Mouse (Mus musculus): ENCODE data around the gene Cacna1s. TPM values are rescaled to one million over a fixed set of nuclear protein-coding genes. Genes with fewer than 3 reads are reported as not detected.

Gene Cacna1s
- polyA plus RNA-seq, 1 experiment = 3.3 TPM

- DNase-seq (ENCODE audit: low read depth, low spot score) = no peak
- 79% methylated on average over 2 of the region's 2 CpGs for WGBS
Observed at GRCm38 (mm10) chr1:136102981-136103380, 50.4 kb downstream of the Cacna1s start.

GRCm38 (mm10) chr1:136103696-136104095 lies 51.1 kb downstream of the Cacna1s start:
- no peak for DNase-seq (ENCODE audit: low read depth, low spot score)
- WGBS = 90% methylated on average over 7 of the region's 7 CpGs

DNA sequence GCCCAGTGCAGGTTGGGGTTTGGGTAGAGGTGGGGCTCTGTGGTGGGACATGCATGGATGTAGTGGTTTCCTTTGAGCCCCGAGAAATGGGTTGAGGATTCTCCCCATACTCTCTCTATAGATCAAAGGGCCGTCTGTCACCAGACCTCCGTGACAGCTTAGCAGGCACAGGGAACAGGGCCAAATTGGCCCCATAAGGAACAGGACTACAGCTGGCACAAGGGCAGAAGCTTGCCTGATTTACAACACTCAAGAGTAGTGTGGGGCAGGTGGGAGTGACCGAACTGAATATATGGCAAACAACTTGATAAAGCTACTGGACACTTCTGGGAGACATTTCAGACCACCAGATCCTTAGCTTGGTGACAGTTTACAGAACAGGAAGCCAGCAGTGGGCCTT lies 52.2 kb downstream of the Cacna1s start:
- DNase-seq (ENCODE audit: low read depth, low spot score) = no peak
- 17% methylated on average over 4 of the region's 4 CpGs for WGBS

DNA sequence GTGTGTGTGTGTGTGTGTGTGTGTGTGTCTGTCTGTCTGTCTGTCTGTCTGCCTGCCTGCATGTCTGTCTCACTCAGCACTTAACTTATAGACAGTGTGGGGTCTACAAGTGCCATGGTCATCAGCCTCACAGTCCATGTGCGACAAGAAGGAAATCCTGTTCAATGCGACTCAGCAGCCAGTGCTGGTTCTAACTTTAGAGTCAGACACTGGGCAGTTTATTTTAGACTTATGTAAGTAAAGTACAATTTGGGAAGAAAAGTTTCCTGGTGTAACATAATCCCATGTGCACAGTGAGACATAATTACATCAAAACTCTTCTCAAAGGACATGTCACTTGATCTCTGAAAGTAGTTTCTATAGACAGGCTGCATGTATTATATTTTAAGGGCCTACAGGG lies 56.9 kb downstream of the Cacna1s start:
- WGBS = 80% methylated on average over 2 of the region's 2 CpGs
- no peak for DNase-seq (ENCODE audit: low read depth, low spot score)

- no peak for DNase-seq (ENCODE audit: low read depth, low spot score)
- WGBS = 11% methylated on average over 3 of the region's 3 CpGs
Observed at GRCm38 (mm10) chr1:136116183-136116582, 63.6 kb downstream of the Cacna1s start.

DNA sequence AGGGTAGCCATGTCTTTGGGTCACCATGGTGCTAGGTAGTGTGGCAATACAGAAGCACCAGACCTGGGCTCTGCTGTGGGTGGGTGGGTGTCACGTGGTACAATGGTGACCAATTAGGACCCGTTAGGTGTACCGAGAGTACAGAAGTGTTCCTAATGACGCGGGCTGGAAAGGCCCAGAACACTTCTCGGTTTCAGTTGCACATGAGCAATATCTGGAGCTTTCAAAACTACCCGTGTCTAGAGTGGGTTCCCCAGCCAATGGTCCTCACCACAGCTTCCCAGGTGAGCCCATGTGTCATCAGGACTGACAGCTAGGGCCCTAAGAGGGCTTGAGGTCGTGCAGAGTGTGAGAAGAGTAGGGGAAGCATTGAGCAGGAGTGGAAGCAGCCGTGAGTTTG lies 64.5 kb downstream of the Cacna1s start:
- DNase-seq (ENCODE audit: low read depth, low spot score) = no peak
- WGBS = 88% methylated on average over 9 of the region's 9 CpGs

DNA sequence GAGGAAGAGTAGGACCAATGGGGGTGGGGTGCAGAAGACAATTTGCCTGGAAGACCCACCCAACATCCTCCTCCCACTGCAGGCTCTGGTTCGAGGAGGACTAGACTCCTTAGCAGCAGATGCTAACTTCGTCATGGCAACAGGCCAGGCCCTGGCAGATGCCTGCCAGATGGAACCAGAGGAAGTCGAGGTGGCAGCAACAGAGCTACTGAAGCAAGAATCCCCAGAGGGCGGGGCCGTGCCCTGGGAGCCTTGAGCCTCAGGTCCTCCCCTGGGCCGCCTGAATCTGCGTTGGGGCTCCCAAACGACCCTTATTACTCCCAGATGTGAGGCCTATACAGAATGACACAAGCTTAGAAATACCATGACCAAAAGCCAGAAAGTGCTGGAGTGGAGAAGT lies 66.3 kb downstream of the Cacna1s start:
- 30% methylated on average over 8 of the region's 8 CpGs for WGBS
- DNase-seq (ENCODE audit: low read depth, low spot score) = no peak

GRCm38 (mm10) chr1:136119571-136120262 lies 67.2 kb downstream of the Cacna1s start:
- DNase-seq (ENCODE audit: low read depth, low spot score) = peak; percentile 73
- WGBS = 40% methylated on average over 7 of the region's 7 CpGs

- DNase-seq (ENCODE audit: low read depth, low spot score) = no peak
- 54% methylated on average over 1 of the region's 1 CpGs for WGBS
Observed at GRCm38 (mm10) chr1:136120263-136120603, 67.7 kb downstream of the Cacna1s start.

GRCm38 (mm10) chr1:136120785-136121184 lies 68.2 kb downstream of the Cacna1s start:
- no peak for DNase-seq (ENCODE audit: low read depth, low spot score)
- WGBS = 56% methylated on average over 6 of the region's 6 CpGs

DNA sequence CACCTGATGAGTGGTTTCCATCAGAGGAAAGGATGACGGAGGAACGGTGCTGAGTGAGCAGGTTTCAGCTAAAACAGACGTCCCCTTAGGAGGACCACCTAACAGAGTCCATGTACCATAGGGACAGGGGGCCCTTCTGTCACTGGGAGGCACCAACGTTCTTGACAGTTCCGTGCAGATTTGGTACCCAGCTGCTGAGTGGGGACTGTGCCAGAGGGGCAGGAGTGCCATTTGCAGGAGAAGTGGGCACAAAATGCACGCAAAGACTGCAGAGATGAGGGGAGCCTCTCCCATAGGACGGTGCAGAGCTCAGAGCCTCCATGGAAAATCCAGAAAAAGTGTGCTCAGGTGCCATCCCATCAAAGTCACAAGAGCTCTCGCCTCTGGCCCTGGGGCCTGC lies 69.5 kb downstream of the Cacna1s start:
- 92% methylated on average over 8 of the region's 8 CpGs for WGBS

DNA sequence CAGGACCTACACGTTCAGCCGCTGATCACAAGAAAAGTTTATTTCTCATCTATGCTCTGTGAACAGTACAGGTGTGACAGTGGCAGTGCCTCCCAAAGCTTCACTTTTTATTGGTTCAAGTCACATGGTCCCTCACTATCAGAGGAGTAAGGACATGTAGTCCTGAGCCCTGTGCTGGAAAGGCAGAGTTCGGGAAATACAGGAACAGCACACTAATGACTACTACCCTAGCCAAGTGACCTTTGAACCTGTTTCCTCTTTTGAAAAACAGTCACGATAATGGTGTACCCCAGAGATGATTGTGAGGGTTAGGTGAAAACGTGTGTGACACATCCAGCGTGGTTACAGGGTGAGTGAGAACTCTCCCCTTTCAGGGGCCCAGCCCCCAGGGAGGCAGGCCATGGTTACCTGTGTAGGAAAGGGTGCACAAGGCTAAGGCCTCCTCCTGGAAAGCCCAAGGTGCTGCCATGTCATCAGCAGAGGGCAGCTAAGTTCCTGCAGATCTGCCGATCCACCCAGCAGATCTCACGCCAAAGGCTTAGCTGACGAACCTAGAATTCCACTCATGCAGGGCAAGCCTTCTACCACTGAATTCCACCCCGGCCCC lies 73.7 kb downstream of the Cacna1s start:
- peak; percentile 70 for DNase-seq (ENCODE audit: low read depth, low spot score)
- WGBS = 41% methylated on average over 10 of the region's 10 CpGs

More for the DNA sequence above, 69.5 kb downstream of the Cacna1s start:
- DNase-seq (ENCODE audit: low read depth, low spot score) = no peak

GRCm38 (mm10) chr1:136126895-136127294 lies 74.3 kb downstream of the Cacna1s start:
- DNase-seq (ENCODE audit: low read depth, low spot score) = no peak
- 36% methylated on average over 10 of the region's 10 CpGs for WGBS

DNA sequence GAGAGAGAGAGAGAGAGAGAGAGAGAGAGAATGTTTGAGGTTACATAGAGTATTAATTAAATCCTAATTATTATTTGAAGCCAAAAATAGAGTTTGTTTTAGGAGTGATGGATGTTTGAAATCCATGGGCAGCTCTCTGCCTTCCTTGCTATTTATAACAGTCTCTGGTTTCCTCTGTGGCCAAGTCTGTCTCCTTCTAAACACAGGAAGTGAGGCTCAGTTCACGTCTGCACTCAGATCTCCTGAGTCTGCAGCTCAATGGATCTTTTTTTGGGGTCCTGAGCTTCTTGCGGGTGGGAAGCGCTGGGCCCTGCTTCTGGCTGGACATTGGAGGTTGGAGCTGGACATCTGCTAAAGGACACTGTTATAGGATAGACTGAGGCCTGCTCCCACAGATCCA lies 75.3 kb downstream of the Cacna1s start:
- WGBS = 76% methylated on average over 3 of the region's 3 CpGs
- no peak for DNase-seq (ENCODE audit: low read depth, low spot score)

DNA sequence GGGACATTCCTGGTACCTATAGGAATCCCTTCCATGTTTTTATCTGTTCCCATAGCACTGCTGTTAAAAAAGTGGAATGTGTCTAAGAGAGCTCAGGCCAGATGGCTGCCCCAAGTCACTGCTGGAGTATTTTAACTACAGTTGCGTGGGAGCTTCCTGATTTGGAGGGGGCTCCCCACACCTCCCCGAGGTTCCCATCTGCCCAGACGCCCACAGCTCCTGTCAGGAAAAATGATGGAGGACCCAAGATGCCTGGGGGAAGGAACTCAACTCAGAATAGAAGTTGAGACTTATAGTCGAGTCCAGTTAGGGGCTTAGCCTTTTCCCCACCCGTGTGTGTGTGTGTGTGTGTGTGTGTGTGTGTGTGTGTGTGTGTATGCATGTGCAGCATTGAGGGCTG lies 75.9 kb downstream of the Cacna1s start:
- no peak for DNase-seq (ENCODE audit: low read depth, low spot score)
- WGBS = 57% methylated on average over 5 of the region's 5 CpGs

DNA sequence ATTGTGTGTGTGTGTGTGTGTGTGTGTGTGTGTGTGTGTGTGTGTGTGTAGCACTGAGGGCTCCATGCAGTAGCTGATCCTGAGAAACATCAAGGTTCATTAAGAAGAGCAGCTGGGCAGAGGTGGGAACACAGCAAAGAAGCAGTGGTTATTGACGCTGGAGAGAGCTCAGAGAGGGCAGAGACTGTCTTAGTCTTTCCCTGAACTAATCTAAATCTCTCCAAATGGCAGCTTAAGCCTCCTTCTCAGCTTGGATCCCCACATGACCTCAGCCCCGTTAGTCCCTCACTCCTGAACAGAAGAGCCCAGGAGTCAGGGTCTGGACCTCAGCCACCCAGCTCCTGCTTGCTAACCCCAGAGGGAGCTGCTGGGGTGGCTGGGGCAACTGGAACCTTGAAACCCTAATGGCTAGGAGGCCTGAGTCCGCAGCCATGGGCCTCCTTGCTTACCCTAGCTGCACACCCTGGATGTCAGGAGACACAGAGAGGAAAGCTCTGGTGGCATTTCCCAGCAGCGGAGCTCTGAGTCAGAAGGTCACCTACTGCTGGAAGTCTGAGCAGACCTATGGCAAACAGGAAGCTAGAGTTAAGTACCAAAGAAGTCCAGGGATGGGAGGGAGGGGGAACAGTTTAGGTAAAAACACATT lies 76.5 kb downstream of the Cacna1s start:
- WGBS = 86% methylated on average over 4 of the region's 4 CpGs
- no peak for DNase-seq (ENCODE audit: low read depth, low spot score)

DNA sequence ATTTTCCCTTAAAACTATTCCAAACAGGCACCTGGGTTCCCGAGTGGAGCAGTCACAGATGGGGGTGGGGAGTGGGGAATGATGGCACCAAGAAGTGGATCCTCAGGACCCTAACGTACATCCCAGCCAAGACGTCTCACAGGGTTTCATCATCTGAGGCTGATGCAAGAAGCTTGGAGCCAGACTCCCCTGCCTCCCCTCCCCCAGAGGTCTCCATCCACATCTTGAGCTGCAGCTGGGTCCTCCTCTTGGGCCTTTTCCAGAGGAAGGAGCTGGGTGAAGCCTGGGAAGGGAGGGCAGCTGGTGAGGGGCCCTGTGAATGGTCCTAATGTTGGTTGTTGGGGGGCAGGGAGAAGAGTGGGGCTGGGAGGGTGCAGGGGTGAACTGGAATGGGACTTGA lies 77.6 kb downstream of the Cacna1s start:
- no peak for DNase-seq (ENCODE audit: low read depth, low spot score)
- 84% methylated on average over 3 of the region's 3 CpGs for WGBS

GRCm38 (mm10) chr1:136130951-136131558 lies 78.5 kb downstream of the Cacna1s start, which contains the start of gene Kif21b:
Kif21b (plus strand) TSS chr1:136131389.
- DNase-seq (ENCODE audit: low read depth, low spot score) = peak; percentile 88
- WGBS = 1% methylated on average over 42 of the region's 42 CpGs

GRCm38 (mm10) chr1:136131603-136132291 lies 79.2 kb downstream of the Cacna1s start:
- 2% methylated on average over 43 of the region's 43 CpGs for WGBS
- DNase-seq (ENCODE audit: low read depth, low spot score) = no peak
